Mouse (Mus musculus): ENCODE results near the gene Ffar1. TPM values are rescaled to one million over a fixed set of nuclear protein-coding genes. Genes with fewer than 3 reads are reported as not detected.

The Ffar1 gene
- polyA plus RNA-seq, 1 experiment from 2014 or later: not detected

- Histone ChIP-seq H3K36me3 (no peaks in the 10 kb centered on the region), H3K27me3 (no peaks in the 10 kb centered on the region), H3K4me2 (no peak overlapping the region), H3K4me1 (replicated peaks) (no peaks in the 10 kb centered on the region), H3K9me3 (no peaks in the 10 kb centered on the region), H3K9ac (no peak overlapping the region), H3K27ac (no peak overlapping the region), H3K4me3 (no peak overlapping the region)
- no peak for ATAC-seq (ENCODE audit: low FRiP score)
Measured at GRCm38 (mm10) chr7:30884047-30884446, 22.7 kb upstream of the Ffar1 start.

GRCm38 (mm10) chr7:30881367-30881766 is 20.0 kb upstream of the Ffar1 start:
- ATAC-seq (ENCODE audit: low FRiP score): no peak
- Histone ChIP-seq H3K27ac (no peak overlapping the region), H3K36me3 (no peaks in the 10 kb centered on the region), H3K4me1 (replicated peaks) (no peaks in the 10 kb centered on the region), H3K4me3 (no peak overlapping the region), H3K4me2 (no peak overlapping the region), H3K9ac (no peak overlapping the region), H3K27me3 (no peaks in the 10 kb centered on the region), H3K9me3 (no peaks in the 10 kb centered on the region)
- WGBS: 86% methylated on average over 3 of the region's 3 CpGs

GRCm38 (mm10) chr7:30880176-30880575 is 18.8 kb upstream of the Ffar1 start, which contains the start of gene Cd22:
Cd22 (minus strand) TSS chr7:30880342.
- Histone ChIP-seq H3K27ac (no peak within 1 kb of the TSS), H3K4me2 (no peak within 1 kb of the TSS), H3K4me1 (replicated peaks) (no peaks in the 10 kb centered on the region), H3K27me3 (no peaks in the 10 kb centered on the region), H3K9me3 (no peaks in the 10 kb centered on the region), H3K36me3 (no peaks in the 10 kb centered on the region), H3K4me3 (no peak within 1 kb of the TSS), H3K9ac (no peak within 1 kb of the TSS)
- 75% methylated on average over 7 of the region's 7 CpGs for WGBS
- ATAC-seq (ENCODE audit: low FRiP score): no peak

- 87% methylated on average over 6 of the region's 6 CpGs for WGBS
- no peak overlapping the region for H3K4me3 ChIP-seq
Measured at GRCm38 (mm10) chr7:30878950-30879349, 17.6 kb upstream of the Ffar1 start.

GRCm38 (mm10) chr7:30873083-30873482 is 11.7 kb upstream of the Ffar1 start:
- Histone ChIP-seq H3K27me3 (0 out of 2 replicates have a peak, but pooled peaks cover 8% of the 10 kb centered on the region), H3K4me2 (peak overlapping the region; percentile 33), H3K27ac (no peak overlapping the region), H3K9ac (no peak overlapping the region), H3K4me3 (no peak overlapping the region), H3K4me1 (replicated peaks) (no peaks in the 10 kb centered on the region), H3K9me3 (no peaks in the 10 kb centered on the region), H3K36me3 (no peaks in the 10 kb centered on the region)
- ATAC-seq (ENCODE audit: low FRiP score): no peak
- 31% methylated on average over 15 of the region's 15 CpGs for WGBS

More at GRCm38 (mm10) chr7:30878950-30879349, 17.6 kb upstream of the Ffar1 start:
- Histone ChIP-seq H3K27me3 (no peaks in the 10 kb centered on the region), H3K36me3 (no peaks in the 10 kb centered on the region), H3K4me2 (no peak overlapping the region), H3K9me3 (no peaks in the 10 kb centered on the region), H3K4me1 (replicated peaks) (no peaks in the 10 kb centered on the region), H3K27ac (no peak overlapping the region), H3K9ac (no peak overlapping the region)
- ATAC-seq (ENCODE audit: low FRiP score): no peak

- Histone ChIP-seq H3K4me2 (no peak overlapping the region), H3K4me3 (no peak overlapping the region), H3K36me3 (no peaks in the 10 kb centered on the region), H3K9ac (no peak overlapping the region), H3K27ac (no peak overlapping the region), H3K27me3 (no peaks in the 10 kb centered on the region), H3K9me3 (no peaks in the 10 kb centered on the region), H3K4me1 (replicated peaks) (no peaks in the 10 kb centered on the region)
- 76% methylated on average over 8 of the region's 8 CpGs for WGBS
- ATAC-seq (ENCODE audit: low FRiP score): no peak
Measured at GRCm38 (mm10) chr7:30863386-30863785, 2.0 kb upstream of the Ffar1 start.

GRCm38 (mm10) chr7:30859635-30860402 is 1.5 kb downstream of the Ffar1 start:
- Histone ChIP-seq H3K9me3 (no peaks in the 10 kb centered on the region), H3K4me2 (peak overlapping the region; percentile 50), H3K36me3 (no peaks in the 10 kb centered on the region), H3K4me1 (replicated peaks) (no peaks in the 10 kb centered on the region), H3K9ac (peak overlapping the region; percentile 53; the same call in 1 of the 2 replicates), H3K27ac (no peak overlapping the region), H3K27me3 (0 out of 2 replicates have a peak, but pooled peaks cover 4% of the 10 kb centered on the region), H3K4me3 (peak overlapping the region; percentile 27)
- 14% methylated on average over 14 of the region's 16 CpGs for WGBS
- peak; percentile 78 for ATAC-seq (ENCODE audit: low FRiP score)

- H3K9ac ChIP-seq: no peak overlapping the region
- no peaks in the 10 kb centered on the region for H3K4me1 ChIP-seq (replicated peaks)
- H3K36me3 ChIP-seq: no peaks in the 10 kb centered on the region
- 0 out of 2 replicates have a peak, but pooled peaks cover 4% of the 10 kb centered on the region for H3K27me3 ChIP-seq
- H3K4me3 ChIP-seq: no peak overlapping the region
- no peak overlapping the region for H3K27ac ChIP-seq
- no peaks in the 10 kb centered on the region for H3K9me3 ChIP-seq
- H3K4me2 ChIP-seq: peak overlapping the region; percentile 50; the same call in 1 of the 2 replicates
- peak; percentile 72 for ATAC-seq (ENCODE audit: low FRiP score)
Measured at GRCm38 (mm10) chr7:30859290-30859634, 2.1 kb downstream of the Ffar1 start.

GRCm38 (mm10) chr7:30857746-30858145 is 3.6 kb downstream of the Ffar1 start:
- WGBS: 77% methylated on average over 1 of the region's 1 CpGs
- H3K4me3 ChIP-seq: no peak overlapping the region
- H3K9ac ChIP-seq: no peak overlapping the region
- no peak for ATAC-seq (ENCODE audit: low FRiP score)
- no peak overlapping the region for H3K4me2 ChIP-seq
- H3K27ac ChIP-seq: no peak overlapping the region
- H3K9me3 ChIP-seq: no peaks in the 10 kb centered on the region
- no peaks in the 10 kb centered on the region for H3K4me1 ChIP-seq (replicated peaks)
- 0 out of 2 replicates have a peak, but pooled peaks cover 4% of the 10 kb centered on the region for H3K27me3 ChIP-seq
- H3K36me3 ChIP-seq: no peaks in the 10 kb centered on the region

GRCm38 (mm10) chr7:30856078-30856477 is 5.3 kb downstream of the Ffar1 start, which contains the start of gene Ffar3:
Ffar3 (minus strand) TSS chr7:30856178.
- Histone ChIP-seq H3K4me3 (no peak within 1 kb of the TSS), H3K9ac (no peak within 1 kb of the TSS), H3K27me3 (0 out of 2 replicates have a peak, but pooled peaks cover 4% of the 10 kb centered on the region), H3K4me2 (no peak within 1 kb of the TSS), H3K9me3 (no peaks in the 10 kb centered on the region), H3K4me1 (replicated peaks) (no peaks in the 10 kb centered on the region), H3K27ac (no peak within 1 kb of the TSS), H3K36me3 (no peaks in the 10 kb centered on the region)
- 83% methylated on average over 6 of the region's 6 CpGs for WGBS
- no peak for ATAC-seq (ENCODE audit: low FRiP score)

GRCm38 (mm10) chr7:30851421-30851820 is 9.9 kb downstream of the Ffar1 start:
- WGBS: 88% methylated on average over 1 of the region's 1 CpGs
- no peaks in the 10 kb centered on the region for H3K36me3 ChIP-seq
- no peak overlapping the region for H3K4me2 ChIP-seq
- H3K4me3 ChIP-seq: no peak overlapping the region
- H3K9me3 ChIP-seq: no peaks in the 10 kb centered on the region
- H3K9ac ChIP-seq: no peak overlapping the region
- no peaks in the 10 kb centered on the region for H3K4me1 ChIP-seq (replicated peaks)
- 0 out of 2 replicates have a peak, but pooled peaks cover 4% of the 10 kb centered on the region for H3K27me3 ChIP-seq
- H3K27ac ChIP-seq: no peak overlapping the region
- no peak for ATAC-seq (ENCODE audit: low FRiP score)

- Histone ChIP-seq H3K4me3 (no peak overlapping the region), H3K4me2 (no peak overlapping the region), H3K9ac (no peak overlapping the region), H3K36me3 (no peaks in the 10 kb centered on the region), H3K9me3 (no peaks in the 10 kb centered on the region), H3K27me3 (no peaks in the 10 kb centered on the region), H3K4me1 (replicated peaks) (peaks cover 18% of the 10 kb centered on the region), H3K27ac (no peak overlapping the region)
- 79% methylated on average over 6 of the region's 6 CpGs for WGBS
- ATAC-seq (ENCODE audit: low FRiP score): no peak
Measured at GRCm38 (mm10) chr7:30847934-30848333, 13.4 kb downstream of the Ffar1 start.

GRCm38 (mm10) chr7:30847386-30847785 is 14.0 kb downstream of the Ffar1 start:
- Histone ChIP-seq H3K9me3 (no peaks in the 10 kb centered on the region), H3K4me3 (no peak overlapping the region), H3K4me1 (replicated peaks) (peaks cover 18% of the 10 kb centered on the region), H3K27me3 (no peaks in the 10 kb centered on the region), H3K36me3 (no peaks in the 10 kb centered on the region), H3K4me2 (no peak overlapping the region), H3K27ac (no peak overlapping the region), H3K9ac (no peak overlapping the region)
- no peak for ATAC-seq (ENCODE audit: low FRiP score)
- WGBS: 80% methylated on average over 5 of the region's 5 CpGs
